Mouse (Mus musculus) forebrain, embryonic 15.5 days (tissue): ENCODE measurements at regions not wholly inside any gene's neighbourhood (a gene's known extent, or its start where the extent isn't known, plus 50 kb on each side); places are given as distances from the start of the nearest gene placed in this dataset.
A peak's percentile ranks its signal among the peaks of the same experiment; 100 is the strongest.

ENCODE experiments used
- ATAC-seq: fragments of 200-750 bp; cut with Nextera tagmentation; replicated peaks from 2 replicates; pipeline ENCODE4 v1.8.0; 2017; ENCODE audit warnings: mild to moderate bottlenecking, moderate TSS enrichment, moderate library complexity
- H3K27ac ChIP-seq: fragments of 300-500 bp; sonication (generic); replicated peaks from 2 replicates; pipeline ENCODE4 v1.5.1; 2015; ENCODE audit warnings: mild to moderate bottlenecking, inconsistent platforms
- H3K27me3 ChIP-seq: fragments of 300-500 bp; sonication (generic); 2 replicates; pipeline ENCODE4 v1.6.1; 2015; ENCODE audit warnings: inconsistent platforms
- H3K36me3 ChIP-seq: fragments of 300-500 bp; sonication (generic); 2 replicates; pipeline ENCODE4 v1.6.1; 2015; ENCODE audit warnings: mild to moderate bottlenecking, inconsistent platforms
- H3K4me1 ChIP-seq: fragments of 300-500 bp; sonication (generic); 2 replicates; pipeline ENCODE4 v1.6.1; 2015; ENCODE audit warnings: inconsistent platforms
- H3K4me2 ChIP-seq: fragments of 300-500 bp; sonication (generic); replicated peaks from 2 replicates; pipeline ENCODE4 v1.6.1; 2015; ENCODE audit warnings: mild to moderate bottlenecking, inconsistent platforms
- H3K4me3 ChIP-seq: fragments of 300-500 bp; sonication (generic); 2 replicates; pipeline ENCODE4 v1.5.1; 2015; ENCODE audit warnings: mild to moderate bottlenecking, inconsistent platforms
- H3K9ac ChIP-seq: fragments of 300-500 bp; sonication (generic); replicated peaks from 2 replicates; pipeline ENCODE4 v1.6.1; 2015; ENCODE audit warnings: mild to moderate bottlenecking, inconsistent platforms
- H3K9me3 ChIP-seq: fragments of 300-500 bp; sonication (generic); 2 replicates; pipeline ENCODE4 v1.6.1; 2016; ENCODE audit warnings: inconsistent platforms
- WGBS: fragments of 180-500 bp; shearing (Covaris S2); methylation state at CpG from one replicate; pipeline ENCODE4 v1.1.7; 2015; ENCODE audit warnings: mixed read lengths; 5-methylcytosine and 5-hydroxymethylcytosine counted together

DNA sequence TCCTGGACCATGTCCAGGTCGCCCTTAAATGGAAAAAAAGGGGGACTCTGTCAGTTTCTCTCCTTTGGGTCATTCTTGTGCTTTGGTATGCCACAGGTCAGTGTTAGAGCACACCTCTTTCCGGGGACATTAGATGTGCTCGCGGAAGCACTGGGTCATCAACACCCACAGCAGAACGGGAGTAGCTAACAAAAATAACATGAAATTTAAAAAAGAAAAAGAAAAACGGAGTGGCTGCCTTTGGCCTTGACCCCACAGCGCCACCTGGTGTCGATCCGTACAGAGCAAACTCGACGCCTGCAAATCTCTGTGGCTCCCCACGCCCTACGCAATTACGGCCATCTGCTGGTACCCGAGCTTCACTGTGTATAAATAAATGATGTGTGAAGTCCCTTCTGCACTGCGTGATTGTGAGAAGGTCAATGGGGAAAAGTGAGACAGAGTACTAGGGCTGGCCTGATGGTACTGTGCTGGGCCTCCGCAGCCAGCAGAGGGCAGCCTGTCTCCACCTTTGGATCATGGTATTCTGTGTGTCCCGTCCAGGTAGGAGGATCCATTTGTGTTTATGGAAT, 99.0 kb upstream of the Slc7a12 start:
- H3K9ac ChIP-seq = no peak overlapping the region
- ATAC-seq = peak; percentile 97
- H3K27me3 ChIP-seq = no peaks in the 10 kb centered on the region
- peak overlapping the region; percentile 41 for H3K4me2 ChIP-seq
- no peak overlapping the region for H3K27ac ChIP-seq
- H3K4me1 ChIP-seq = peaks cover 5% of the 10 kb centered on the region; the same call in 1 of the 2 replicates
- peak overlapping the region; percentile 21; the same call in 1 of the 2 replicates for H3K4me3 ChIP-seq
- H3K36me3 ChIP-seq = no peaks in the 10 kb centered on the region
- no peaks in the 10 kb centered on the region for H3K9me3 ChIP-seq
- WGBS = 13% methylated on average over 18 of the region's 18 CpGs

DNA sequence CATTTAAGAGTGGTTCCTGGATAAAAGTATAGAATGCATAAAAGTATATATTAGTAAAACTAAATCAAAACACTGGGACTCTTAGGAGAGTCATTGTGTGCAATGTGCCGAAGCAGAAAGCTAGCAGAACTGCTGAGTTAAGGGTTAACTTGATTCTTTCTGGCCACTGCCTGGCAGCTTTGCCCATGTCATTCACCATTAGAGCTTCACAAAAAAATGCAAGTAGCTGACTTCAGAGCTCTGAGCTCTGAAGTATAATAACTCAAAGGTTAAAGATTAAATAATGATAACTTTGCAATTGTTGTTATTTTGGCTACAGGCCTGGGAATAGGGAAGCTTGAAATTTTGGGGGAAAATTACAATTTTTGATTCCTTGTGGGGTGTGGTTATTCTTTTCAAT, 89.8 kb upstream of the Slc7a12 start:
- Histone ChIP-seq H3K9me3 (no peaks in the 10 kb centered on the region), H3K27me3 (no peaks in the 10 kb centered on the region), H3K4me2 (no peak overlapping the region), H3K27ac (no peak overlapping the region), H3K36me3 (no peaks in the 10 kb centered on the region), H3K4me3 (no peak overlapping the region), H3K4me1 (no peaks in the 10 kb centered on the region), H3K9ac (no peak overlapping the region)
- ATAC-seq = no peak
- WGBS = 85% methylated on average over 1 of the region's 1 CpGs

DNA sequence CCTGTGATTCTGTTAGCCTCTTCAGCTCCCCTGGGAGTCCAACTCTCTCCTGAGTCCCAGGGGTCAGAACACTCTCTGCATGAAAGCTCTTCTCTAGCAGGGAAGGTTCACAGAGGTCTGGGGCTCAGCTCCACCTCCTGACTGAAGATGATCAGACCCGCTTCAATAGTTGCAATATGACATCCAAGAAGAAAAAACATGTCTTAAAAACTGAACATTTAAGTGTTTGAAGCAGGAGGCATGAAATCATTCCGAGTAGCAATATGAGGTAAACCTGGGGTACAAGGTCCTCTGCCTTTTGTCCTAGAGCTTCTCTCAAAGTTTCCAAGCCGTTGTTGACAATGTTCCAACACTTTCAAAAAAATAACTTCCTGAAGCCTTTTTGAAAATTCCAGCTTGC, 81.8 kb upstream of the Slc7a12 start:
- Histone ChIP-seq H3K4me1 (no peaks in the 10 kb centered on the region), H3K4me2 (no peak overlapping the region), H3K27me3 (no peaks in the 10 kb centered on the region), H3K27ac (no peak overlapping the region), H3K9ac (no peak overlapping the region), H3K4me3 (no peak overlapping the region), H3K9me3 (no peaks in the 10 kb centered on the region), H3K36me3 (no peaks in the 10 kb centered on the region)
- 91% methylated on average over 3 of the region's 3 CpGs for WGBS
- ATAC-seq = no peak

DNA sequence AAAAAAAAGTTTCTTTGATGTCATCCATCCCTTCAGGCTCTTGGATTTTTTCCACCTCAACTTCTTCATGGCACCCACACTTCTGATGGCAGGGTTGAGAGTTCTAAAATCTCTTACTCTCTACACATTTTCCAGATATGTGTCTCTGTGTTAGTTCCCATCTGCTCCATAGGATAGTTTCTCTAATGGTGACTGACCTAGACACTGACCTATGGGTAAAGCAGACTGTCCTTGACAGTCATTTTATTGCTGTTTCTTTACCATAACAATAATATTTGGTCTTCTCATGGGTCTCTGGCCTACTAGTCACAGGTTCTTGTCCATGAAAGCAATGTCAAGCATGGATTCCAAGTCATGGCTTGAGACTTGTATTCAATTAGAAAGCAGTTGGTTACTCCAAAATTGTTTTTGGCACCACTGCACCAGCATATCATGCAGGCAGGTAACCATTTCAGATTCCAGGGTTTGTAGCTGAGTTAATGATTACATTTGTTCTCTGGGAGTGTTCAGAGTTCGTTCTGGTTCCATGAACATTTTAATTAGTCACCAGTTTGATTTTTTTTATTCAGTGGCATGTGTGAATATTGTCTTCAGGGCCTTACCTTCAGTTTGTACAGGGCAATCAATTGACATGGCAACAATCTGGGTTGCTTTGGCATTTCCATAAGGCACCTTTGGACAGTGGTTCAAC, 71.9 kb upstream of the Slc7a12 start:
- Histone ChIP-seq H3K9ac (no peak overlapping the region), H3K9me3 (no peaks in the 10 kb centered on the region), H3K4me1 (no peaks in the 10 kb centered on the region), H3K4me2 (no peak overlapping the region), H3K36me3 (no peaks in the 10 kb centered on the region), H3K27ac (no peak overlapping the region), H3K27me3 (no peaks in the 10 kb centered on the region), H3K4me3 (no peak overlapping the region)
- 71% methylated on average over 1 of the region's 1 CpGs for WGBS
- no peak for ATAC-seq
